Mouse (Mus musculus) gastrocnemius, adult 2 months (tissue): ENCODE results near the gene Churc1. TPM values are rescaled to one million over a fixed set of nuclear protein-coding genes. Genes with fewer than 3 reads are reported as not detected.

ENCODE experiments used
- DNase-seq: peaks from one replicate; pipeline ENCODE4 v3.0.0; 2022
- H3K27ac ChIP-seq: fragments of 200-600 bp; 2 replicates; pipeline ENCODE4 v1.8.1; 2022; ENCODE audit warnings: mild to moderate bottlenecking
- H3K4me3 ChIP-seq: fragments of 200-600 bp; 2 replicates; pipeline ENCODE4 v1.8.1; 2022; ENCODE audit warnings: mild to moderate bottlenecking, moderate library complexity
- CTCF ChIP-seq: fragments of 200-600 bp; IDR thresholded peaks from 2 replicates; pipeline ENCODE4 v1.8.1; 2022; ENCODE audit warnings: antibody characterized with exemption, mild to moderate bottlenecking, moderate library complexity
- intact Hi-C: fragments of 180-260 bp; cut with DNase I; formaldehyde crosslinking; loops from one replicate; pipeline ENCODE4 v1.15.1; 2025
- total RNA-seq, 2 experiments: library from RNA; stranded (reverse); gene quantifications; 2 replicates each; pipeline ENCODE4 v1.2.3; 2021

Churc1 gene
- total RNA-seq, 2 experiments from 2014 or later: 53.8 to 69.8 TPM

GRCm38 (mm10) chr12:76803028-76803427 is 37.7 kb downstream of the Churc1 start:
- intact Hi-C loops: loop anchor here (5.0 kb wide), 1 partner anchor 306 kb away; no protein-coding TSS in a partner anchor
- no peak overlapping the region for H3K27ac ChIP-seq
- H3K4me3 ChIP-seq: no peak overlapping the region
- DNase-seq: no peak
- TF ChIP-seq CTCF: no peak

- no peak overlapping the region for H3K4me3 ChIP-seq
- peak; percentile 56 for DNase-seq
- TF ChIP-seq CTCF: peak; percentile 81
- intact Hi-C loops: loop anchor here (5.0 kb wide), 1 partner anchor 306 kb away; no protein-coding TSS in a partner anchor
- no peak overlapping the region for H3K27ac ChIP-seq
Observed at GRCm38 (mm10) chr12:76803700-76804252, 38.4 kb downstream of the Churc1 start.

GRCm38 (mm10) chr12:76805056-76805811 is 39.9 kb downstream of the Churc1 start:
- intact Hi-C loops: no loop called here
- TF ChIP-seq CTCF: no peak
- DNase-seq: no peak
- H3K4me3 ChIP-seq: no peak overlapping the region
- H3K27ac ChIP-seq: no peak overlapping the region

- Histone ChIP-seq H3K27ac (no peak overlapping the region), H3K4me3 (no peak overlapping the region)
- DNase-seq: no peak
- intact Hi-C loops: no loop called here
- TF ChIP-seq CTCF: no peak
Observed at GRCm38 (mm10) chr12:76807796-76808195, 42.5 kb downstream of the Churc1 start.

- H3K4me3 ChIP-seq: no peak overlapping the region
- DNase-seq: no peak
- H3K27ac ChIP-seq: no peak overlapping the region
- intact Hi-C loops: no loop called here
- no peak for TF ChIP-seq CTCF
Observed at GRCm38 (mm10) chr12:76810491-76810890, 45.2 kb downstream of the Churc1 start.

GRCm38 (mm10) chr12:76811006-76811405 is 45.7 kb downstream of the Churc1 start:
- DNase-seq: no peak
- Histone ChIP-seq H3K4me3 (no peak overlapping the region), H3K27ac (peak overlapping the region; percentile 43; the same call in 1 of the 2 replicates)
- intact Hi-C loops: no loop called here
- no peak for TF ChIP-seq CTCF

GRCm38 (mm10) chr12:76813543-76813942 is 48.2 kb downstream of the Churc1 start:
- Histone ChIP-seq H3K4me3 (no peak overlapping the region), H3K27ac (no peak overlapping the region)
- DNase-seq: no peak
- intact Hi-C loops: no loop called here
- no peak for TF ChIP-seq CTCF

GRCm38 (mm10) chr12:76814120-76814519 is 48.8 kb downstream of the Churc1 start:
- intact Hi-C loops: no loop called here
- DNase-seq: no peak
- H3K4me3 ChIP-seq: no peak overlapping the region
- no peak overlapping the region for H3K27ac ChIP-seq
- no peak for TF ChIP-seq CTCF

GRCm38 (mm10) chr12:76816720-76817119 is 51.4 kb downstream of the Churc1 start:
- Histone ChIP-seq H3K4me3 (no peak overlapping the region), H3K27ac (peak overlapping the region; percentile 12; the same call in 1 of the 2 replicates)
- intact Hi-C loops: no loop called here
- DNase-seq: no peak
- no peak for TF ChIP-seq CTCF

GRCm38 (mm10) chr12:76817176-76817575 is 51.8 kb downstream of the Churc1 start:
- TF ChIP-seq CTCF: no peak
- intact Hi-C loops: no loop called here
- DNase-seq: no peak

GRCm38 (mm10) chr12:76818120-76818519 is 52.8 kb downstream of the Churc1 start:
- H3K27ac ChIP-seq: peak overlapping the region; percentile 59
- DNase-seq: no peak
- no peak for TF ChIP-seq CTCF
- intact Hi-C loops: no loop called here
- no peak overlapping the region for H3K4me3 ChIP-seq

More at GRCm38 (mm10) chr12:76817176-76817575, 51.8 kb downstream of the Churc1 start:
- no peak overlapping the region for H3K4me3 ChIP-seq
- H3K27ac ChIP-seq: peak overlapping the region; percentile 12; the same call in 1 of the 2 replicates

GRCm38 (mm10) chr12:76818908-76819307 is 53.6 kb downstream of the Churc1 start:
- Histone ChIP-seq H3K4me3 (no peak overlapping the region), H3K27ac (peak overlapping the region; percentile 3; the same call in 1 of the 2 replicates)
- no peak for DNase-seq
- intact Hi-C loops: no loop called here
- no peak for TF ChIP-seq CTCF

- intact Hi-C loops: no loop called here
- no peak overlapping the region for H3K4me3 ChIP-seq
- no peak overlapping the region for H3K27ac ChIP-seq
- no peak for DNase-seq
- no peak for TF ChIP-seq CTCF
Observed at GRCm38 (mm10) chr12:76819816-76820215, 54.5 kb downstream of the Churc1 start.
